Mouse (Mus musculus) CH12.LX (cell line): ENCODE results near the gene Tspan32.

Source experiments
- CTCF ChIP-seq, 2 experiments: IDR thresholded peaks in 1 of 2; conservative IDR thresholded peaks in 1 of 2; 2 replicates each; pipeline ENCODE4 v1.5.1; 2011 to 2012; ENCODE audit warnings: low read depth in 2 of 2, low read length in 2 of 2, improper control_type of control experiment in 1 of 2, inconsistent platforms in 1 of 2, mild to moderate bottlenecking in 1 of 2, moderate library complexity in 1 of 2
- EP300 ChIP-seq: IDR thresholded peaks from 2 replicates; pipeline ENCODE4 v1.6.1; 2011; ENCODE audit warnings: low read length, improper control_type of control experiment
- GABPA ChIP-seq: IDR thresholded peaks from 2 replicates; pipeline ENCODE4 v1.6.1; 2012; ENCODE audit warnings: low read depth, low read length, improper control_type of control experiment, inconsistent platforms; ENCODE audit not compliant: insufficient replicate concordance
- HCFC1 ChIP-seq: IDR thresholded peaks from 2 replicates; pipeline ENCODE4 v1.6.1; 2012; ENCODE audit warnings: low read depth, mild to moderate bottlenecking, inconsistent platforms, low read length, improper control_type of control experiment
- JUN ChIP-seq: IDR thresholded peaks from 2 replicates; pipeline ENCODE4 v1.6.1; 2011; ENCODE audit warnings: low read depth, mild to moderate bottlenecking, low read length, improper control_type of control experiment, moderate library complexity; ENCODE audit not compliant: insufficient read depth
- JUND ChIP-seq: conservative IDR thresholded peaks from 2 replicates; pipeline ENCODE4 v1.6.1; 2011; ENCODE audit warnings: low read depth, low read length, improper control_type of control experiment
- KAT2A ChIP-seq: IDR thresholded peaks from 2 replicates; pipeline ENCODE4 v1.6.1; 2012; ENCODE audit warnings: low read length, improper control_type of control experiment, inconsistent platforms; ENCODE audit not compliant: insufficient replicate concordance
- MAFK ChIP-seq: IDR thresholded peaks from 2 replicates; pipeline ENCODE4 v1.6.1; 2011; ENCODE audit warnings: low read length, improper control_type of control experiment; ENCODE audit not compliant: insufficient replicate concordance
- POLR2AphosphoS2 ChIP-seq: IDR thresholded peaks from 2 replicates; pipeline ENCODE4 v1.6.1; 2011; ENCODE audit warnings: low read depth, low read length, improper control_type of control experiment
- RCOR1 ChIP-seq: conservative IDR thresholded peaks from 2 replicates; pipeline ENCODE4 v1.6.1; 2012; ENCODE audit warnings: low read depth, mild to moderate bottlenecking, inconsistent platforms, low read length, improper control_type of control experiment
- SIN3A ChIP-seq: IDR thresholded peaks from 2 replicates; pipeline ENCODE4 v1.6.1; 2012; ENCODE audit warnings: low read length, improper control_type of control experiment, inconsistent platforms
- TCF12 ChIP-seq: IDR thresholded peaks from 2 replicates; pipeline ENCODE4 v1.6.1; 2014; ENCODE audit warnings: low read depth, mild to moderate bottlenecking, inconsistent platforms, low read length, improper control_type of control experiment
- USF2 ChIP-seq: conservative IDR thresholded peaks from 2 replicates; pipeline ENCODE4 v1.6.1; 2011; ENCODE audit warnings: low read depth, low read length, improper control_type of control experiment
- ZNF384 ChIP-seq: IDR thresholded peaks from 2 replicates; pipeline ENCODE4 v1.6.1; 2012; ENCODE audit warnings: low read depth, low read length, improper control_type of control experiment, inconsistent platforms

- no peak for TF ChIP-seq JUN
- TF ChIP-seq MAFK, result no peak
- TF ChIP-seq KAT2A, result no peak
- no peak for TF ChIP-seq CTCF (conservative IDR thresholded peaks at IDR 0.05 in 1 of 2, IDR thresholded peaks at IDR 0.05 in 1 of 2; ENCODE audit: low read depth in 2 of 2, low read length in 2 of 2)
- TF ChIP-seq SIN3A, result no peak
- TF ChIP-seq USF2, result no peak
- TF ChIP-seq GABPA, result no peak
- TF ChIP-seq EP300, result no peak
- TF ChIP-seq RCOR1, result no peak
- no peak for TF ChIP-seq JUND
- no peak for TF ChIP-seq ZNF384
- TF ChIP-seq POLR2AphosphoS2, result no peak
- no peak for TF ChIP-seq TCF12
- TF ChIP-seq HCFC1, result no peak
Observed at GRCm38 (mm10) chr7:143067469-143067868, 62.6 kb downstream of the Tspan32 start.
